Mouse (Mus musculus): ENCODE measurements around the gene Gtf2ird1.
"Not testable (repeated sequence)": the region's sequence is repeated elsewhere in the genome, so short reads cannot be mapped to it uniquely, and the experiment has no call there.

The Gtf2ird1 gene

GRCm38 (mm10) chr5:134456503-134456962 lies at the start of gene Gtf2ird1:
Gtf2ird1 (minus strand) TSS chr5:134456716.
- DNase-seq: peak; percentile 67

- no peak for DNase-seq
Observed at GRCm38 (mm10) chr5:134505810-134506292, 49.3 kb upstream of the Gtf2ird1 start.

- no peak for DNase-seq
Observed at GRCm38 (mm10) chr5:134502591-134502990, 46.1 kb upstream of the Gtf2ird1 start.

GRCm38 (mm10) chr5:134501453-134501852 lies 44.9 kb upstream of the Gtf2ird1 start:
- no peak for DNase-seq

GRCm38 (mm10) chr5:134500681-134501080 lies 44.2 kb upstream of the Gtf2ird1 start:
- DNase-seq: no peak

- DNase-seq: peak; percentile 65
Observed at GRCm38 (mm10) chr5:134500062-134500461, 43.5 kb upstream of the Gtf2ird1 start.

- no peak for DNase-seq
Observed at GRCm38 (mm10) chr5:134497026-134497425, 40.5 kb upstream of the Gtf2ird1 start.

- no peak for DNase-seq
Observed at GRCm38 (mm10) chr5:134495796-134496195, 39.3 kb upstream of the Gtf2ird1 start.

GRCm38 (mm10) chr5:134494142-134494541 lies 37.6 kb upstream of the Gtf2ird1 start:
- peak; percentile 96 for DNase-seq

- DNase-seq: no peak
Observed at GRCm38 (mm10) chr5:134492956-134493355, 36.4 kb upstream of the Gtf2ird1 start.

- peak; percentile 93 for DNase-seq
Observed at GRCm38 (mm10) chr5:134491712-134492417, 35.3 kb upstream of the Gtf2ird1 start.

GRCm38 (mm10) chr5:134491206-134491605 lies 34.7 kb upstream of the Gtf2ird1 start:
- DNase-seq: no peak

GRCm38 (mm10) chr5:134490465-134490864 lies 33.9 kb upstream of the Gtf2ird1 start:
- peak; percentile 40 for DNase-seq

- DNase-seq: peak; percentile 53
Observed at GRCm38 (mm10) chr5:134489583-134489982, 33.1 kb upstream of the Gtf2ird1 start.

- DNase-seq: no peak
Observed at GRCm38 (mm10) chr5:134488596-134488995, 32.1 kb upstream of the Gtf2ird1 start.

GRCm38 (mm10) chr5:134488042-134488441 lies 31.5 kb upstream of the Gtf2ird1 start:
- no peak for DNase-seq

- peak; percentile 81 for DNase-seq
Observed at GRCm38 (mm10) chr5:134485900-134486665, 29.6 kb upstream of the Gtf2ird1 start.

GRCm38 (mm10) chr5:134485183-134485730 lies 28.7 kb upstream of the Gtf2ird1 start:
- DNase-seq: no peak

GRCm38 (mm10) chr5:134483291-134483690 lies 26.8 kb upstream of the Gtf2ird1 start:
- no peak for DNase-seq

GRCm38 (mm10) chr5:134482331-134482730 lies 25.8 kb upstream of the Gtf2ird1 start:
- no peak for DNase-seq

GRCm38 (mm10) chr5:134478886-134479285 lies 22.4 kb upstream of the Gtf2ird1 start:
- not testable (repeated sequence) for DNase-seq

GRCm38 (mm10) chr5:134475686-134476085 lies 19.2 kb upstream of the Gtf2ird1 start:
- not testable (repeated sequence) for DNase-seq

GRCm38 (mm10) chr5:134475006-134475605 lies 18.6 kb upstream of the Gtf2ird1 start:
- no peak for DNase-seq
